Mouse (Mus musculus): ENCODE data around the gene E2f6. TPM values are rescaled to one million over a fixed set of nuclear protein-coding genes. Genes with fewer than 3 reads are reported as not detected.

E2f6 gene
- total RNA-seq, 2 experiments from 2014 or later: 68.4 to 73.6 TPM

Other genes starting within 250 kb of the E2f6 start
- gene Lpin1, start 200.0 kb upstream of the E2f6 start, total RNA-seq (2014; fragmentation: Nextera tagmentation): 47.6 and 62.3 TPM in 2 replicates
- gene Lpin1, start 200.0 kb upstream of the E2f6 start, total RNA-seq (2017): 22.4 and 29.3 TPM in 2 replicates
- not detected in 2 replicates for gene Ntsr2, start 157.6 kb upstream of the E2f6 start, total RNA-seq (2014; fragmentation: Nextera tagmentation)
- not detected in 2 replicates for gene Ntsr2, start 157.6 kb upstream of the E2f6 start, total RNA-seq (2017)
- gene Greb1, start 10.1 kb upstream of the E2f6 start, total RNA-seq (2014; fragmentation: Nextera tagmentation): 7.2 TPM in 1 of 2 replicates, not detected in the other
- gene Greb1, start 10.1 kb upstream of the E2f6 start, total RNA-seq (2017): not detected in 2 replicates
- gene Rock2, start 83.9 kb downstream of the E2f6 start, total RNA-seq (2014; fragmentation: Nextera tagmentation): 34.9 and 39.7 TPM in 2 replicates
- 57.2 and 74.8 TPM in 2 replicates for gene Rock2, start 83.9 kb downstream of the E2f6 start, total RNA-seq (2017)
- 5.9 and 11.4 TPM in 2 replicates for gene Pqlc3, start 189.4 kb downstream of the E2f6 start, total RNA-seq (2014; fragmentation: Nextera tagmentation)
- gene Pqlc3, start 189.4 kb downstream of the E2f6 start, total RNA-seq (2017): 8.2 and 11.3 TPM in 2 replicates
- not detected in 2 replicates for gene 2410004P03Rik, start 200.8 kb downstream of the E2f6 start, total RNA-seq (2014; fragmentation: Nextera tagmentation)
- gene 2410004P03Rik, start 200.8 kb downstream of the E2f6 start, total RNA-seq (2017): not detected in 2 replicates